Mouse (Mus musculus): Measurements from ENCODE around the gene Ccdc142. TPM values are rescaled to one million over a fixed set of nuclear protein-coding genes. Genes with fewer than 3 reads are reported as not detected.

Gene Ccdc142
- total and polyA plus RNA-seq, 2 experiments = 3.0 to 5.4 TPM

DNA sequence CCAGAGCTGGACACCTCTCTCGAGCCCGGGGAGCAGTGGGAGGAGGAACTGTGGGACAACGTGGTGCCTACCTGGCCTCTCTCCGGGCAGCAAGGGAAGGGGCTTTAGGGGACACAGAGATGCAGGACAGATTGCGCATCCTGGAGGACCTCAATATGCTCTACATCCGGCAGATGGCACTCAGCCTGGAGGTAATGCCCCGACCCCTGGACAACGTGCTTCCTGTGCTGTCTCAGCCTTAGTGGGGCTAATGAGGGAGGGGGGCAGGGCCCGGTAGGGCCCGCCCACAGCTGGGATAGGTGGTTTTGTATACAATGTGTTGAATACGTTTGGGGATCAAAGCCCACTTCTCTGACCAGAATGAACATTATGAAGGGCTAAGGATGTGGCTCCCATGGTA lies 36.7 kb downstream of the Ccdc142 start:
- WGBS = 7% methylated on average over 11 of the region's 11 CpGs
- Histone ChIP-seq H3K27ac (replicated peaks; ENCODE audit: insufficient read depth, low read depth, low read length) (peak overlapping the region; percentile 46), H3K9ac (ENCODE audit: low read depth, low read length) (peak overlapping the region; percentile 54), H3K36me3 (ENCODE audit: control insufficient read depth, insufficient read depth, low read length) (no peaks in the 10 kb centered on the region), H3K4me3 (ENCODE audit: insufficient read depth, low read depth, low read length) (peak overlapping the region; percentile 79; the same call in 1 of the 2 replicates), H3K27me3 (ENCODE audit: control insufficient read depth, insufficient read depth, low read length) (no peaks in the 10 kb centered on the region), H3K79me2 (ENCODE audit: control insufficient read depth, insufficient read depth, low read length) (peaks cover 2% of the 10 kb centered on the region; the same call in 1 of the 2 replicates), H3K4me1 (ENCODE audit: control insufficient read depth, insufficient read depth, low read length) (peaks cover 18% of the 10 kb centered on the region)
- TF ChIP-seq CTCF (IDR thresholded peaks at IDR 0.05; ENCODE audit: low read depth, low read length) (no peak), POLR2A (IDR thresholded peaks at IDR 0.05; ENCODE audit: extremely low read depth, insufficient read depth, low read length) (no peak)
- no peak for DNase-seq (ENCODE audit: extremely low read depth, low read depth, low spot score)

DNA sequence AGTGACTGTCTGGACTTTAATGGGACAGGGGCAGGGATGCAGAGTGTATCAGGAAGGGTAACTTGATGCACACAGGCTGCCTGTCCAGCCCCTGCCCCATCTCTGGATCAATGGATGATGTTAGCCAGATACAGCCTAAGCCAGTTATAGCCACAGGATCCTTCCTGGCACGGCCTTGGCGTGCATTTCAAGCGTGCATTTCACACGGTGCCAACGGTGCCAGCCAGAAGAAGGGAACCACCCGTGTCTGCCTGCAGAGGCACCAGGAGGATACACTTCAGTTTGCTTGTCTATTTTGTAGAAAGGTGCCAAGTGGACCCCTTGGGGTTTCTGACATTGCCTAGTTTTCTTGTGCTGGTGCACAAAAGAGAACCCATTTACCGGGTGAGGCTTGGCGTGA lies 38.6 kb downstream of the Ccdc142 start:
- no peak overlapping the region for H3K4me3 ChIP-seq (ENCODE audit: insufficient read depth, low read depth, low read length)
- TF ChIP-seq CTCF (IDR thresholded peaks at IDR 0.05; ENCODE audit: low read depth, low read length) = no peak
- TF ChIP-seq POLR2A (IDR thresholded peaks at IDR 0.05; ENCODE audit: extremely low read depth, insufficient read depth, low read length) = no peak

DNA sequence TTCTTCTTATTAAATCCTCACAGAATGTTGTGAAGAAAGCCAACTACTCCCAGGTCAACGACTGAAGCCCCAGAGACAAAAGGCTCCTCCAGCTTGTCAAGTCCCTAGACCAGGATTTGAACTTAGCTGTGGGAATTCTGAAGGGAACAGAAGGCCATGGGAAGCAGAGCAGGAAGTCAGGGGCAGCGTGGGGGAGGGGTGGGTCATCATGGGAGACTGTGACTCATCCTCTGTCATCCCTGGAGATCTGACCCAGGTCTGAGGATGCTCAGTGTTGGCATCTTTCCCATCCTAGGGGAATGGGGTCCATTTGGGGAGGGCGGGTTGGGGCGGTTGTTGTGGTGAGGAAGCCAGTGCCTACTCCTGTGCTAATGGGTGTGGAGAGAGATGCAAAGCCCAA lies 40.2 kb downstream of the Ccdc142 start:
- no peak overlapping the region for H3K9ac ChIP-seq (ENCODE audit: low read depth, low read length)
- no peaks in the 10 kb centered on the region for H3K36me3 ChIP-seq (ENCODE audit: control insufficient read depth, insufficient read depth, low read length)
- peaks cover 7% of the 10 kb centered on the region for H3K4me1 ChIP-seq (ENCODE audit: control insufficient read depth, insufficient read depth, low read length)
- H3K4me3 ChIP-seq (ENCODE audit: insufficient read depth, low read depth, low read length) = no peak overlapping the region
- H3K79me2 ChIP-seq (ENCODE audit: control insufficient read depth, insufficient read depth, low read length) = peaks cover 2% of the 10 kb centered on the region; the same call in 1 of the 2 replicates
- H3K27ac ChIP-seq (replicated peaks; ENCODE audit: insufficient read depth, low read depth, low read length) = no peak overlapping the region
- no peak for DNase-seq (ENCODE audit: extremely low read depth, low read depth, low spot score)
- H3K27me3 ChIP-seq (ENCODE audit: control insufficient read depth, insufficient read depth, low read length) = no peaks in the 10 kb centered on the region
- whole genome bisulfite sequencing = 73% methylated on average over 4 of the region's 4 CpGs
- no peak for TF ChIP-seq POLR2A (IDR thresholded peaks at IDR 0.05; ENCODE audit: extremely low read depth, insufficient read depth, low read length)
- TF ChIP-seq CTCF (IDR thresholded peaks at IDR 0.05; ENCODE audit: low read depth, low read length) = no peak

More for the DNA sequence above, 38.6 kb downstream of the Ccdc142 start:
- 96% methylated on average over 8 of the region's 8 CpGs for WGBS
- H3K4me1 ChIP-seq (ENCODE audit: control insufficient read depth, insufficient read depth, low read length) = peaks cover 12% of the 10 kb centered on the region
- no peak overlapping the region for H3K27ac ChIP-seq (replicated peaks; ENCODE audit: insufficient read depth, low read depth, low read length)
- DNase-seq (ENCODE audit: extremely low read depth, low read depth, low spot score) = no peak
- no peaks in the 10 kb centered on the region for H3K36me3 ChIP-seq (ENCODE audit: control insufficient read depth, insufficient read depth, low read length)
- H3K9ac ChIP-seq (ENCODE audit: low read depth, low read length) = no peak overlapping the region
- no peaks in the 10 kb centered on the region for H3K27me3 ChIP-seq (ENCODE audit: control insufficient read depth, insufficient read depth, low read length)
- peaks cover 2% of the 10 kb centered on the region; the same call in 1 of the 2 replicates for H3K79me2 ChIP-seq (ENCODE audit: control insufficient read depth, insufficient read depth, low read length)

DNA sequence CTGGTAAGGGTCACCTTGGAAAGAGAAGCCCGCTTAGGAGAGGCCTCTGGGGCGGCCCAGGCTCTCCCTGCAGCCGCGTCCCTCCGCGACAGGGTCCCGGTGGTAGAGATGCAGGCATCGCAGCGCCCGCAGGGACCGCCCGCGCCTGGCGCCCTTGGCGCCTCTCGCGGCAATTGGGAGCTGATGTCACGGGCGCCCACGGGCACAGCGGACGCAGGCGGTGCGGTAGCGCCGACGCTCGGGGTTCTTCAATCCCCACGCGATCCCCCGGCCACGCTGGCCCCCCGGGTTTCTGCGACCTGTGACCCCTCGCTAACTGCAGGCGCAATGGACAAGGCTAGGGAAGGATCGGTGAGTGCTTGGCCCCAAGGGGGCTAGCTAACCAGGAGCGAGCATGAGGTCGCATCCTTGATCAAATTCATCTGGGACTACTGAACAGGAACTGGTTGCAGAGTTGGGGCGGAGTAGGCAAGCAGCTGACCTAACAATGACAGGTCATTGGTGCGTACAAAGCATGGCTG lies 40.9 kb downstream of the Ccdc142 start:
- H3K4me1 ChIP-seq (ENCODE audit: control insufficient read depth, insufficient read depth, low read length) = peaks cover 7% of the 10 kb centered on the region
- no peaks in the 10 kb centered on the region for H3K36me3 ChIP-seq (ENCODE audit: control insufficient read depth, insufficient read depth, low read length)
- no peak overlapping the region for H3K4me3 ChIP-seq (ENCODE audit: insufficient read depth, low read depth, low read length)
- peaks cover 2% of the 10 kb centered on the region; the same call in 1 of the 2 replicates for H3K79me2 ChIP-seq (ENCODE audit: control insufficient read depth, insufficient read depth, low read length)
- TF ChIP-seq CTCF (IDR thresholded peaks at IDR 0.05; ENCODE audit: low read depth, low read length) = no peak
- TF ChIP-seq POLR2A (IDR thresholded peaks at IDR 0.05; ENCODE audit: extremely low read depth, insufficient read depth, low read length) = no peak
- H3K27ac ChIP-seq (replicated peaks; ENCODE audit: insufficient read depth, low read depth, low read length) = no peak overlapping the region
- 70% methylated on average over 41 of the region's 41 CpGs for WGBS
- H3K27me3 ChIP-seq (ENCODE audit: control insufficient read depth, insufficient read depth, low read length) = no peaks in the 10 kb centered on the region
- no peak overlapping the region for H3K9ac ChIP-seq (ENCODE audit: low read depth, low read length)
- DNase-seq (ENCODE audit: extremely low read depth, low read depth, low spot score) = no peak

DNA sequence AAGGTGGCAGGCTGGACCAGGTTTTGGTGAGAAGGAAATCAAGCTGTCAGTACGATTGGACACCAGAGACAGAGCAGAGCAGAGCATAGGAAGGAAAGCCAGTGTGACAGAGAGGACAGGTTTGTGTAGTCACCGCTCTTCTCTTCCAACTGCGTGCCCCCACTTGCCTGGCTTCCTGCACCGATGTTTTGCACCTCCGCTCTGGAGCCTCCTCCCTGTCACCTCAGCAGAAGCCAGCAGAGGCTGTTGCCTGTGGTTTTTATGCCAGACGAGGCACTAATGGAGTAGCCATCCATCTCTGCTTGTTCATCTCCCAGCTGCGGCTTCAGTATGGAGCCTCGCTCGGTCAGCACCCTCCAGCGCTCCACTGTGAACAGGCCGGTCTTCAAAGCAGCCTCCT lies 41.5 kb downstream of the Ccdc142 start:
- H3K27me3 ChIP-seq (ENCODE audit: control insufficient read depth, insufficient read depth, low read length) = no peaks in the 10 kb centered on the region
- H3K4me1 ChIP-seq (ENCODE audit: control insufficient read depth, insufficient read depth, low read length) = peaks cover 5% of the 10 kb centered on the region
- TF ChIP-seq CTCF (IDR thresholded peaks at IDR 0.05; ENCODE audit: low read depth, low read length) (no peak), POLR2A (IDR thresholded peaks at IDR 0.05; ENCODE audit: extremely low read depth, insufficient read depth, low read length) (no peak)
- no peak for DNase-seq (ENCODE audit: extremely low read depth, low read depth, low spot score)
- no peak overlapping the region for H3K27ac ChIP-seq (replicated peaks; ENCODE audit: insufficient read depth, low read depth, low read length)
- no peak overlapping the region for H3K4me3 ChIP-seq (ENCODE audit: insufficient read depth, low read depth, low read length)
- H3K9ac ChIP-seq (ENCODE audit: low read depth, low read length) = no peak overlapping the region
- WGBS = 91% methylated on average over 11 of the region's 11 CpGs
- peaks cover 2% of the 10 kb centered on the region; the same call in 1 of the 2 replicates for H3K79me2 ChIP-seq (ENCODE audit: control insufficient read depth, insufficient read depth, low read length)
- H3K36me3 ChIP-seq (ENCODE audit: control insufficient read depth, insufficient read depth, low read length) = no peaks in the 10 kb centered on the region

DNA sequence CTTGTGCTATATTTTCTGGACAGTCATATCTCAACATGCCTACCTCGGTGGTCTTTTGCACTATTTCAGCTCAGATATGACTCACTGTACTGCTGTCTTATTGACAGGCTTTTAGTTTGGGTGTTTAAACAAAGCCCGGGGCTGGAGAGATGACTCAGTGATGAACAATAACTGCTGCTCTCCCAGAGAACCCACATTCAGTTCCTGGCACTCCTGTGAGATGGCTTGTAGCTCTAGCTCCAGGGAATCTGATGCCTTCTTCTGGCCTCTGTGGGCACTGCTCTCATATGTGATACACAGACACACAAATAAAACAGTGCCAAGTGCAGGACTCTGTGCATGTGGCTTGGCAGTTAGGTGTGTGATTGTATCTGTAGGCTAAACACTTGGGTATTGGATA lies 43.8 kb downstream of the Ccdc142 start:
- Histone ChIP-seq H3K79me2 (ENCODE audit: control insufficient read depth, insufficient read depth, low read length) (no peaks in the 10 kb centered on the region), H3K36me3 (ENCODE audit: control insufficient read depth, insufficient read depth, low read length) (no peaks in the 10 kb centered on the region), H3K4me3 (ENCODE audit: insufficient read depth, low read depth, low read length) (no peak overlapping the region), H3K9ac (ENCODE audit: low read depth, low read length) (no peak overlapping the region), H3K27ac (replicated peaks; ENCODE audit: insufficient read depth, low read depth, low read length) (no peak overlapping the region), H3K4me1 (ENCODE audit: control insufficient read depth, insufficient read depth, low read length) (no peaks in the 10 kb centered on the region), H3K27me3 (ENCODE audit: control insufficient read depth, insufficient read depth, low read length) (no peaks in the 10 kb centered on the region)
- DNase-seq (ENCODE audit: extremely low read depth, low read depth, low spot score) = no peak
- 71% methylated on average over 2 of the region's 2 CpGs for WGBS
- TF ChIP-seq POLR2A (IDR thresholded peaks at IDR 0.05; ENCODE audit: extremely low read depth, insufficient read depth, low read length) (no peak), CTCF (IDR thresholded peaks at IDR 0.05; ENCODE audit: low read depth, low read length) (no peak)
